Mouse (Mus musculus): Measurements from ENCODE around the gene Ube2cbp.

DNA sequence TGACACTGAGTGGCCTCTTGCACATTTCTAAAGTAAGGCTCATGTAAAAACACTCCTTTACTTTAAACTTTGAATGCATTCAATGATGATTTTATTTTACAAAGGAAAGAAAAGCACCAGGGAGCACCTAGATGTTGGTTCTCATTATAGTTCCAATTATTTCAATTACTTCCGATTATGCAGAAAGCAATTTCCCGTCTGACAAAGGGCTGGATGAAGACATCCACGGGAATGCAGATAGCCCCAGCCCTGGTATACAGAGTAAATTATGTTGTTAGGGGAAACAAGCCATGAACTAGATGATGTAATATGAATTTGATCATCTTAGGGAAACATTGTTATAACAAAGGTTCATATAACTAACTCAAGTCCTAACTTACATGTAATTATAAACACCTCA is 113.3 kb downstream of the Ube2cbp start:
- no peak for TF ChIP-seq GATA1 (IDR thresholded peaks at IDR 0.05; ENCODE audit: low read length)
- TF ChIP-seq TAL1 (IDR thresholded peaks at IDR 0.05; ENCODE audit: low read length), result no peak

Data from erythroblast, embryonic 14.5 days (primary cell).